Mouse (Mus musculus) embryonic facial prominence, embryonic 10.5 days (tissue): ENCODE data around the gene Lsamp. TPM values are rescaled to one million over a fixed set of nuclear protein-coding genes. Genes with fewer than 3 reads are reported as not detected.

ENCODE experiments used
- DNase-seq: peaks from one replicate; pipeline ENCODE4 v3.0.0-alpha.2; 2017; ENCODE audit warnings: low spot score
- H3K27ac ChIP-seq: fragments of 300-500 bp; sonication (generic); replicated peaks from 2 replicates; pipeline ENCODE4 v1.5.1; 2016; ENCODE audit warnings: mild to moderate bottlenecking
- H3K27me3 ChIP-seq: fragments of 300-500 bp; sonication (generic); replicated peaks from 2 replicates; pipeline ENCODE4 v1.6.1; 2016; ENCODE audit warnings: low read depth, mild to moderate bottlenecking; ENCODE audit not compliant: poor library complexity, severe bottlenecking
- H3K36me3 ChIP-seq: fragments of 300-500 bp; sonication (generic); replicated peaks from 2 replicates; pipeline ENCODE4 v1.6.1; 2016; ENCODE audit warnings: mild to moderate bottlenecking, moderate library complexity
- H3K4me1 ChIP-seq: fragments of 300-500 bp; sonication (generic); 2 replicates; pipeline ENCODE4 v1.6.1; 2016
- H3K4me3 ChIP-seq: fragments of 300-500 bp; sonication (generic); 2 replicates; pipeline ENCODE4 v1.5.1; 2016; ENCODE audit warnings: mild to moderate bottlenecking, moderate library complexity
- H3K9me3 ChIP-seq: fragments of 300-500 bp; sonication (generic); 2 replicates; pipeline ENCODE4 v1.6.1; 2016; ENCODE audit warnings: mild to moderate bottlenecking
- WGBS: fragments of 180-500 bp; shearing (Covaris S2); methylation state at CpG from one replicate; pipeline ENCODE4 v1.1.7; 2016; 5-methylcytosine and 5-hydroxymethylcytosine counted together
- polyA plus RNA-seq: library from polyadenylated mRNA; unstranded; fragments of >200 nt; fragmentation: Nextera tagmentation; extraction: Ambion mirVana; gene quantifications from 2 replicates; pipeline ENCODE4 v1.2.1, GENCODE M21; 2016

Gene Lsamp
- polyA plus RNA-seq, 1 experiment from 2014 or later: 6.3 TPM

DNA sequence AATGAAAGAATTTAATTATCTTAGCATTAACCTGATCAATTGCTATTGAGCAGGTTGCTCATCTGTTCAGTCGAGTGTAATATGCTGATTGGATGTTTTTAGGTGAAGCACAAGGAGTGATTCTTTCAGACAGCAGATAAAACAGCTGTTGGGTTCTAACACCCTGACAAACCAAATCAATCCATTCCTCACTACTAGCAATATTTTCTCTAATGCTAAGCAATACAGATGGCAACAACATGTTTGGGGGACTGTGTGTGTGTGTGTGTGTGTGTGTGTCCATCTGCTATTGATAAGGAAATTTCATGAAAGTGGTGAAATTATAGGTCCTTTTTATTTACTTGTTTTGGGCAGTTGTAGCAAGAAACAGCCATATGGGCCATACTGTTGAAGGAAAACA lies 1628.1 kb downstream of the Lsamp start:
- Histone ChIP-seq H3K36me3 (no peaks in the 10 kb centered on the region), H3K4me1 (no peaks in the 10 kb centered on the region), H3K27ac (no peak overlapping the region), H3K9me3 (no peaks in the 10 kb centered on the region), H3K4me3 (no peak overlapping the region), H3K27me3 (no peaks in the 10 kb centered on the region)
- 80% methylated on average over 1 of the region's 1 CpGs for WGBS
- DNase-seq: no peak

- Histone ChIP-seq H3K9me3 (no peaks in the 10 kb centered on the region), H3K4me3 (no peak overlapping the region), H3K27me3 (no peaks in the 10 kb centered on the region), H3K36me3 (no peaks in the 10 kb centered on the region), H3K27ac (no peak overlapping the region), H3K4me1 (no peaks in the 10 kb centered on the region)
- no peak for DNase-seq
- WGBS: 93% methylated on average over 1 of the region's 1 CpGs
These were observed 1639.7 kb downstream of the Lsamp start for GRCm38 (mm10) chr16:41623871-41624270.

- WGBS: 49% methylated on average over 2 of the region's 2 CpGs
- H3K27me3 ChIP-seq: no peaks in the 10 kb centered on the region
- 0 out of 2 replicates have a peak, but pooled peaks cover 3% of the 10 kb centered on the region for H3K4me1 ChIP-seq
- H3K4me3 ChIP-seq: no peak overlapping the region
- no peaks in the 10 kb centered on the region for H3K9me3 ChIP-seq
- DNase-seq: no peak
- no peak overlapping the region for H3K27ac ChIP-seq
- H3K36me3 ChIP-seq: no peaks in the 10 kb centered on the region
These were observed 1649.7 kb downstream of the Lsamp start for GRCm38 (mm10) chr16:41633898-41634297.

- no peaks in the 10 kb centered on the region for H3K36me3 ChIP-seq
- WGBS: 59% methylated on average over 2 of the region's 2 CpGs
- H3K27ac ChIP-seq: no peak overlapping the region
- no peaks in the 10 kb centered on the region for H3K9me3 ChIP-seq
- DNase-seq: no peak
- no peak overlapping the region for H3K4me3 ChIP-seq
- H3K27me3 ChIP-seq: no peaks in the 10 kb centered on the region
- no peaks in the 10 kb centered on the region; the same call in 1 of the 2 replicates for H3K4me1 ChIP-seq
These were observed 1656.7 kb downstream of the Lsamp start for GRCm38 (mm10) chr16:41640876-41641275.

GRCm38 (mm10) chr16:41653261-41653660 lies 1669.1 kb downstream of the Lsamp start:
- no peak for DNase-seq
- Histone ChIP-seq H3K36me3 (no peaks in the 10 kb centered on the region), H3K9me3 (no peaks in the 10 kb centered on the region), H3K4me3 (no peak overlapping the region), H3K27me3 (no peaks in the 10 kb centered on the region), H3K4me1 (0 out of 2 replicates have a peak, but pooled peaks cover 2% of the 10 kb centered on the region), H3K27ac (no peak overlapping the region)
- WGBS: 96% methylated on average over 2 of the region's 2 CpGs

- Histone ChIP-seq H3K27ac (no peak overlapping the region), H3K27me3 (no peaks in the 10 kb centered on the region), H3K4me1 (no peaks in the 10 kb centered on the region), H3K9me3 (no peaks in the 10 kb centered on the region), H3K4me3 (no peak overlapping the region), H3K36me3 (no peaks in the 10 kb centered on the region)
- 81% methylated on average over 2 of the region's 2 CpGs for WGBS
- no peak for DNase-seq
These were observed 1690.3 kb downstream of the Lsamp start for GRCm38 (mm10) chr16:41674316-41675038.

DNA sequence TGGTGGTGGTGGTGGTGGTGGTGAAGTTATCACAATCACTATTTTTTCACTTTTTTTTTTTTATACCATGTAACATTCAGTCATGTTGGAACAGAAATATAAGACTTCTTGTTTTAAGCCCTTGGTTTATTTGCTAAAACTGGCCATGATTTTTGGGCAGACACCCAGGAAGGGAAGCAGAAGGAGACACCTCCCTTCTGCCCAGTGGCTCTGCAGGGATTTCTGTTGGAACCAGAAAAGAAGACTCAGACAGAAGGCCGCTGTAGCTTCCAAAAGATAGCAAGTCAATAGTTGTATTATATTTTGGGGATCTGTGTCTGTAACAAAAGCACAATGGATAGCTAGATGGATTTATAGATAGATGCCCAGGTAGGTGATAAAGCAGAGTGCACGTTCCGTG lies 1691.6 kb downstream of the Lsamp start:
- Histone ChIP-seq H3K27me3 (no peaks in the 10 kb centered on the region), H3K9me3 (no peaks in the 10 kb centered on the region), H3K4me3 (no peak overlapping the region), H3K36me3 (no peaks in the 10 kb centered on the region), H3K4me1 (no peaks in the 10 kb centered on the region), H3K27ac (no peak overlapping the region)
- WGBS: 90% methylated on average over 3 of the region's 3 CpGs
- no peak for DNase-seq

DNA sequence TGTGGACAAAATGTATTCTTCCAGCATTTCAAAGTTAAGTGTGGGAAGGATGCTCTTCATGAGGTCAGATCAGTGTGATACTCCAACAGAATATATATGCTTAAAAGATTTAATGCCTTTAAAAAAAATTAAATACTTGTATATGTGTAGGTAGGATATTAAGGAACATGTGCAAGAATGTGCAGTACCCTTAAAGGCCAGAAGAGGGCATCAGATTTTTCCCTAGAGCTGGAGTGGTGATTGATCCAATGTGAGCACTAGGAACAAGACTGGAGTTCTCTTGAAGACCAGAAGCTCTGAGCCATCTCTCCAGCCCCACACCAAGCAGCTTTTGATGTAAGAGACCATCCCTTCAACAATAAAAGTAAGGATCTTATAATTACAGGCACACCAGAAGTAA lies 1708.3 kb downstream of the Lsamp start:
- H3K27me3 ChIP-seq: no peaks in the 10 kb centered on the region
- no peak overlapping the region for H3K4me3 ChIP-seq
- no peak overlapping the region for H3K27ac ChIP-seq
- H3K9me3 ChIP-seq: no peaks in the 10 kb centered on the region
- H3K4me1 ChIP-seq: 0 out of 2 replicates have a peak, but pooled peaks cover 2% of the 10 kb centered on the region
- peak; percentile 10 for DNase-seq
- H3K36me3 ChIP-seq: no peaks in the 10 kb centered on the region

DNA sequence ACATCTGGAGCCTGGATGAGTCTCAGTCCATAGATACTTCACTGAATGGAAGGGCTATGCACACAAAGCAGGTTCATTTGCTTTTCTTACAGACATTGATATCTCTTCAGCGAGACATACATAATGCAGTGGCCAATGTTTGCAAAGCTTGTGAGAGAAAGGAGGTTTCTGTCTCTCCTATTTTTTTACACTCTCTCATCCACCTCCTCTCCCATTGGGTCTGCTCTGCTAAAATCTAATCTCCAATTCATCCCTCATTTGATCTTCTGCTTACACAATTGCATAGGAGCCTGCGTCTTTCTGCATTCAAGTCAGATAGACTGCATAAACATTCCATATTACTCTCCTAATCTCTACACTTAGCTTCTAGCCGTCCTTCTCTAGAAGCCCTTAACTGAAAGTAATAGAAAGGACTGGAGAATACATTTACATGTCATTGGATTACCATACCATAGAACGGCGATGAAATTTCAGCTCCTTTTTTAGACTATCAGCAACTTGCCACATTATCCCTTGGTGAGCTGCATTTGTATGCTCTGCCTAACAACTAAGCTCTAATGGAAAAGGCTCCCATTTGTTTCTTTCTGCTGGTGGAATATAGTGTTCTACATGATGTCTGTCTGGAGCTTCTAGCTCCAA lies 1717.7 kb downstream of the Lsamp start:
- Histone ChIP-seq H3K27me3 (no peaks in the 10 kb centered on the region), H3K27ac (no peak overlapping the region), H3K9me3 (no peaks in the 10 kb centered on the region), H3K36me3 (no peaks in the 10 kb centered on the region), H3K4me1 (no peaks in the 10 kb centered on the region), H3K4me3 (no peak overlapping the region)
- DNase-seq: no peak
- 90% methylated on average over 5 of the region's 5 CpGs for WGBS

DNA sequence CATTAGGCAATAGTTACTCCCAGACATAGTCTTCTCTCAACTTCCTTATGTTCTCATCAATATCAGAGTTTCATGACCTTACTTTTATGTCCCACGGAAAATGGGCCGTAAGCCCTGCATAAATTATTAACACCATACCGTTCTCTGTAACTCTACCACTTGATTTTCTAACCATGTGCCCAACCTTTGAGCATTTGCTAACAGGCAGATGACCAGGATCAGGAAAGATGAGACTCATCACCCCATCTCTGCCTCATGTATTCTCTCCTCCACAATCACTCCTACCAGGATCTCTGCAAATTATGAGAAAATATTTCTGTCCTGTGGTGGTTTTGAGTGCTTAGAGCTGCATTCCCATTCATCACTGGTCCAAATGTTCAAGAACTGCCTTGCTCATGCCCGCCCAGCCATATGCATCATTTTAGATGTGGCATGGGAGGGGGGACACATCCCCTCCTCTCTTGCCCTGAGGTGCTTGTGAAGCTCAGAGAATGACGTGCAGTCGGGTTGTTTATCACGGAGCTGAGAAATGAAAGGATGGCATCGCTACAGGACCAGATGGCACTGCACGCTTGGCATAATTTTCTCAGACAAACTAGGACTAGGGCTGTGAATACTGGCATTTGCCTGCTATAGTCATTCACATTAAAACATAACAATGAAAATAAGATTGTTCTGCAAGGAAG lies 1744.9 kb downstream of the Lsamp start:
- no peak overlapping the region for H3K27ac ChIP-seq
- H3K9me3 ChIP-seq: no peaks in the 10 kb centered on the region
- no peak for DNase-seq
- WGBS: 90% methylated on average over 9 of the region's 9 CpGs
- H3K27me3 ChIP-seq: no peaks in the 10 kb centered on the region
- H3K36me3 ChIP-seq: no peaks in the 10 kb centered on the region
- no peak overlapping the region for H3K4me3 ChIP-seq
- H3K4me1 ChIP-seq: no peaks in the 10 kb centered on the region

DNA sequence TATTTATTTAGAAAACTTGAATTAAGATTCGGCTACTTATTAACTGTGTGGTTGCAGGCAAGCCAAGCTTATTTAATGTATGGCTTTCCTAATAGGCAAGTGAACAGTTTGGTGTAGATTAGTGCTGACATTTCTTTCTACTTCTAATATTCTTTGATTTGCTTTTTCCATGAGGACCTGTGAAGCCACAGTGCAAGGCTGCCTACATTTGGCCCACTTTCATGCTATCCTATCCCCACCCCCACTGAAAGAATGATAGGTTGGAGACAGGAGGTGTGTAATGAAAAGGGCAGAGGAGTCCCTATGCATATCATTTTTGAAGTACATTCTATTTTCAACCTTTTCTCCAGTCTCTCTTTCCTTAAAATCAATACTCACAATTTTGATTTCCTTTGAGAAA lies 1745.8 kb downstream of the Lsamp start:
- Histone ChIP-seq H3K4me3 (no peak overlapping the region), H3K36me3 (no peaks in the 10 kb centered on the region), H3K27ac (no peak overlapping the region), H3K27me3 (no peaks in the 10 kb centered on the region), H3K4me1 (no peaks in the 10 kb centered on the region), H3K9me3 (no peaks in the 10 kb centered on the region)
- 94% methylated on average over 1 of the region's 1 CpGs for WGBS
- DNase-seq: no peak

DNA sequence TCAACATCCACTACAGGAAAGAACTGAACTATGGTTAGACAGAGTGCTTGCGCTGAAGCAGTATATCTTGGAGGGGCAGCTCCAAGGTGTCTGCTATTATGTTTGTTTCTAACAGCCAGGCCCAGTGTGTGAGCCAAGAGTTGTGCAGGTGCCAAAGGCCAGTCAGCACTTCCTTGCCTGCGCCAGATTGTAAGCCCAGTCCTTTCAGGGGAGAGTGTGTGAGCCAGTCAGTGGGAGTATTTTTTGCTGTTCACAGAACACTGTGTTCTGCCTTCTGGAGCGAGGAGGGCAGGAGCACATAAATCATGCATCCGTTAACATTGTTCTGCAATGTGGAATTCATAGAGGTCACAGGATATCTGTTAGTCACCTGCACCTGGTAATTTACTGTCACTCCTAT lies 1760.9 kb downstream of the Lsamp start:
- H3K27me3 ChIP-seq: no peaks in the 10 kb centered on the region
- H3K9me3 ChIP-seq: no peaks in the 10 kb centered on the region
- no peaks in the 10 kb centered on the region for H3K36me3 ChIP-seq
- 91% methylated on average over 4 of the region's 4 CpGs for WGBS
- H3K4me3 ChIP-seq: no peak overlapping the region
- DNase-seq: no peak
- H3K4me1 ChIP-seq: no peaks in the 10 kb centered on the region
- no peak overlapping the region for H3K27ac ChIP-seq
